Mouse (Mus musculus) heart, postnatal 0 days (tissue): Measurements from ENCODE around the gene Cyfip2.

Experiments used
- CTCF ChIP-seq: IDR thresholded peaks from 2 replicates; pipeline ENCODE4 v1.5.1; 2016; ENCODE audit warnings: antibody characterized with exemption, control low read depth, low read depth
- EP300 ChIP-seq: IDR thresholded peaks from 2 replicates; pipeline ENCODE4 v1.6.1; 2016; ENCODE audit warnings: antibody characterized with exemption, low read depth

DNA sequence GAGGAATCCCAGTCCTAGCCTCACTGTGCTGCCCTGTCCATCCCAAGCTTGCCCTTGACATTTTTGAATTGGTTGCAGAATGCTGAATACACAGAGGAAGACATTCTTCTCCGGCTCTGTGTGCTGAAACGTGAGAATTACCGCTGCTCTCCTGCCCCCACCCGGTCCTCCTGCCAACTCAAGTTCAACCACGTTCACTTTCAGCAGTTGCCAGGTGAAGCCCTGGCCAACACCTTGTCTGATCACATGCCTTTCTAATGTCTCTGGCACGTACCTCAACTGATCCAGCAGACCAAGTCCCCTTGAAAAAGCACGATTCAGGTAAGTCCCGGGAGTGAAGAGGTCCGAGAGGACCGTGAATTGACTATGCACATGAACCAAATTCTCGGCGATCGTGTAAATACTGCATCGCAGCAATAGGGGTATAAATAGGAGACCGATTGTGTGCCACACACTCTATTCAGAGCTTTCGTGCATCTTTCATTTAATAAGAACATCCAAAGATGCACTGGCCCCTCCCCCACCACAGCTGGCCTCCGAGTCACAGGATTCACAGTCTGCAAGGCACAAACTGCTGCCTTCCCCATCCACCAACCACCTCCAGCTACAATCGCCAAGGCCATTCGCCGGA lies 3.4 kb downstream of the Cyfip2 start:
- TF ChIP-seq CTCF (no peak), EP300 (no peak)
